ENCODE assay signal across 1 mouse cellular context in the genomic region with DNA sequence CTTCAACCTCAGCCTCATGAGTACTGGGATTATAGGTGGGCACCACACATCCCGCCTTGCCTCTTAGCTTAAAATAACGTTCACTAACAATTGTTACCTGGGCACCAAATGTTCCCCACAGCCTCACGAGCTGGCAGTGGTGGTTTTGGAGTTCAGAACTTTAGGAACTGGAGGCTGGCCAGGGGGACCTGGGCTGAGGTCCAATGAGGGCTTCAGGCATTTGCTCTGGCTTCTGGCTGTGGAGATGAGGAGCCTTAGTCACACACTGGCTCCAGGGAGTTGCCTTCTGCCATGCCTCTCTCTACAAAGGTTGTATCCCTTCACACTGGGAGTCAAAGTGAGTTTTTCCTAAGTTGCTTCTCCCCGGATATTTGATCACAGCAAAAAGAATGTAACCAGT.
A peak's percentile ranks its signal among the peaks of the same experiment; 100 is the strongest.
TF ChIP-seq lines count a peak whose summit lies in the region.

No protein-coding gene starts in this region.

TF ChIP-seq in MEL, 35 proteins besides CTCF, POLR2A, EP300 and RAD21:
- 0 out of 2 replicates have a peak, but pooled peaks have one; percentile 43 for TF ChIP-seq TBP (IDR thresholded peaks at IDR 0.05; ENCODE audit: low read depth, low read length)
- no peak for TF ChIP-seq NRF1 (IDR thresholded peaks at IDR 0.05; ENCODE audit: insufficient read depth, low read depth, low read length, poor library complexity, severe bottlenecking)
TF ChIP-seq in MEL: peak in this region for 1.
